Mouse (Mus musculus): ENCODE data around the gene Prrx2.

GRCm38 (mm10) chr2:30906641-30907040 lies 71.9 kb downstream of the Prrx2 start:
- TF ChIP-seq GATA1 (IDR thresholded peaks at IDR 0.05; ENCODE audit: borderline replicate concordance, low read length) (no peak), FLI1 (IDR thresholded peaks at IDR 0.05; ENCODE audit: low read length) (no peak)

All from megakaryocyte, embryonic 14.5 days (primary cell).